Mouse (Mus musculus): ENCODE measurements around the gene Csf3. TPM values are rescaled to one million over a fixed set of nuclear protein-coding genes. Genes with fewer than 3 reads are reported as not detected.

Gene Csf3
- total and polyA plus RNA-seq, 3 experiments: 0.21 TPM; not detected in 2

- TF ChIP-seq TCF12 (IDR thresholded peaks at IDR 0.05; ENCODE audit: low read depth, low read length) (0 out of 2 replicates have a peak, but pooled peaks have one; percentile 11), CTCF (conservative IDR thresholded peaks at IDR 0.05 in 1 of 2, IDR thresholded peaks at IDR 0.05 in 1 of 2; ENCODE audit: low read depth in 2 of 2, low read length in 2 of 2) (no peak), SMC3 (IDR thresholded peaks at IDR 0.05; ENCODE audit: low read depth, low read length) (no peak), IRF4 (IDR thresholded peaks at IDR 0.05; ENCODE audit: low read depth, low read length) (no peak), MXI1 (IDR thresholded peaks at IDR 0.05; ENCODE audit: low read depth, low read length) (no peak), MAX (IDR thresholded peaks at IDR 0.05; ENCODE audit: low read length) (no peak), POLR2A (IDR thresholded peaks at IDR 0.05; ENCODE audit: low read depth, low read length) (no peak), PAX5 (IDR thresholded peaks at IDR 0.05; ENCODE audit: low read length) (no peak), MAFK (IDR thresholded peaks at IDR 0.05; ENCODE audit: insufficient replicate concordance, low read length) (no peak)
Measured at GRCm38 (mm10) chr11:98740393-98741050, 39.5 kb downstream of the Csf3 start, which contains the start of gene Thra (continued).

- TF ChIP-seq CHD2 (IDR thresholded peaks at IDR 0.05; ENCODE audit: low read length): no peak
- TF ChIP-seq JUND (conservative IDR thresholded peaks at IDR 0.05; ENCODE audit: low read depth, low read length): no peak
- no peak for TF ChIP-seq JUN (IDR thresholded peaks at IDR 0.05; ENCODE audit: insufficient read depth, low read depth, low read length)
- no peak for TF ChIP-seq BHLHE40 (IDR thresholded peaks at IDR 0.05; ENCODE audit: low read depth, low read length)
- no peak for TF ChIP-seq NELFE (IDR thresholded peaks at IDR 0.05; ENCODE audit: low read depth, low read length)
- no peak for TF ChIP-seq SIN3A (IDR thresholded peaks at IDR 0.05; ENCODE audit: low read length)
- no peak for TF ChIP-seq TCF12 (IDR thresholded peaks at IDR 0.05; ENCODE audit: low read depth, low read length)
- no peak for TF ChIP-seq RAD21 (IDR thresholded peaks at IDR 0.05; ENCODE audit: low read depth, low read length)
- no peak for TF ChIP-seq KAT2A (IDR thresholded peaks at IDR 0.05; ENCODE audit: insufficient replicate concordance, low read length)
- no peak for TF ChIP-seq USF1 (IDR thresholded peaks at IDR 0.05; ENCODE audit: low read depth, low read length)
- TF ChIP-seq MAFK (IDR thresholded peaks at IDR 0.05; ENCODE audit: insufficient replicate concordance, low read length): no peak
- TF ChIP-seq CHD1 (IDR thresholded peaks at IDR 0.05; ENCODE audit: low read depth, low read length): no peak
- TF ChIP-seq TBP (conservative IDR thresholded peaks at IDR 0.05; ENCODE audit: low read depth, low read length): no peak
- Histone ChIP-seq H3K4me1 (ENCODE audit: control insufficient read depth in 1 of 2, insufficient read depth in 2 of 2) (peaks cover 9 to 14% of the 10 kb centered on the region in 2 experiments), H3K9ac (ENCODE audit: insufficient read depth, low read depth) (peak overlapping the region; percentile 88), H3K27me3 (replicated peaks) (peaks cover 73% of the 10 kb centered on the region), H3K4me3 (replicated peaks in 1 of 3; ENCODE audit: low read depth in 2 of 3, low read length in 2 of 3, poor library complexity in 1 of 3) (peak overlapping the region; percentile 27 to 81 (median 62)), H3K27ac (ENCODE audit: insufficient read depth, low read depth) (no peak overlapping the region), H3K9me3 (replicated peaks; ENCODE audit: low read length) (no peaks in the 10 kb centered on the region), H3K36me3 (replicated peaks in 1 of 2; ENCODE audit: control insufficient read depth in 1 of 2, insufficient read depth in 1 of 2, low read length in 1 of 2) (no peaks in the 10 kb centered on the region), H3K4me2 (ENCODE audit: insufficient read depth, low read depth, poor library complexity, severe bottlenecking) (peak overlapping the region; percentile 99), H3K79me2 (replicated peaks; ENCODE audit: control insufficient read depth, extremely low read depth, insufficient read depth, poor library complexity, severe bottlenecking) (no peaks in the 10 kb centered on the region)
- DNase-seq (ENCODE audit: extremely low read depth): no peak
- dilution Hi-C loops (cut with MboI; ENCODE audit: extremely low pct_ligation_motif_present, extremely low pct_unique_long_range_greater_than_20kb, low sequenced_read_pairs) (no loop called here), in situ Hi-C loops (cut with MboI; ENCODE audit: low pct_ligation_motif_present, low pct_unique_long_range_greater_than_20kb, low sequenced_read_pairs) (no loop called here)
Measured at GRCm38 (mm10) chr11:98741051-98741620, 40.1 kb downstream of the Csf3 start.
